Mouse (Mus musculus): ENCODE measurements around the gene Drd3. TPM values are rescaled to one million over a fixed set of nuclear protein-coding genes. Genes with fewer than 3 reads are reported as not detected.

The Drd3 gene
- total and polyA plus RNA-seq, 3 experiments, result not detected

DNA sequence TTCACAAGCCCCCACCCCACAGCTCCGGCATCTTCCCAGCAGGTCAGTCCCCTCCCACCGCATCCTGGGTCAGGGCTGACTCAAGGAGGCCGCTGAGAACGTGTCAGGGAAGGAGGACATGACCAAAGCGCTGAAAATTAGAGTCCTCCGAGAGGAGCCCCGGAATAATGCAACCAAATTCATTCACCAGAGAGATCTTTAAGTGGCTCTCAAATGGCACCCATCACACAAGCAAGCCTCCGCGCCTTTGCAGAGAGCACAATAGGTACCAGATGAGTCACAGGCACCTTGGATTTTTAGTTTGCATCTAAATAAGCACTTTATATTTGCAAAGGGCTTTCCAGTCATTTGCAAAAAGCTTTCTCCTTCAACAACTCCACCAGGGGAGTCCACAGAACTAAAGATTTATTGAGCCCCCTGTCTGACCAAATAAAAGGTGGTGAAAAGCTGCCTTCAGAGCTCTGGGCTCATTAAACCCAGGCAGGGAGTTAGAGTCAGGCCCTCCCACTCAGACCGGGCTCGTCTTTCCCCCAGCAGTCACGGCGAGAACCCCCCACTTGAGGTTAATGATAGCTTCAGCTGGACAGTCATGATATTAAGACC, 46.4 kb downstream of the Drd3 start:
- dilution Hi-C loops (cut with MboI; ENCODE audit: extremely low pct_ligation_motif_present, extremely low pct_unique_long_range_greater_than_20kb, low sequenced_read_pairs) (no loop called here), in situ Hi-C loops (cut with MboI; ENCODE audit: low pct_ligation_motif_present, low pct_unique_long_range_greater_than_20kb, low sequenced_read_pairs) (loop anchor here (25.0 kb wide), 1 partner anchor 413 kb away; no protein-coding TSS in a partner anchor)
- Histone ChIP-seq H3K4me3 (replicated peaks in 1 of 3; ENCODE audit: low read depth in 2 of 3, low read length in 2 of 3, poor library complexity in 1 of 3) (no peak overlapping the region), H3K4me2 (ENCODE audit: insufficient read depth, low read depth, poor library complexity, severe bottlenecking) (no peak overlapping the region), H3K36me3 (replicated peaks in 1 of 2; ENCODE audit: control insufficient read depth in 1 of 2, insufficient read depth in 1 of 2, low read length in 1 of 2) (no peaks in the 10 kb centered on the region), H3K9ac (ENCODE audit: insufficient read depth, low read depth) (no peak overlapping the region), H3K4me1 (ENCODE audit: control insufficient read depth in 1 of 2, insufficient read depth in 2 of 2) (peaks cover 11 to 23% of the 10 kb centered on the region in 2 experiments), H3K79me2 (replicated peaks; ENCODE audit: control insufficient read depth, extremely low read depth, insufficient read depth, poor library complexity, severe bottlenecking) (no peaks in the 10 kb centered on the region), H3K27me3 (replicated peaks) (no peaks in the 10 kb centered on the region), H3K9me3 (replicated peaks; ENCODE audit: low read length) (no peaks in the 10 kb centered on the region), H3K27ac (ENCODE audit: insufficient read depth, low read depth) (no peak overlapping the region)
- TF ChIP-seq ZNF384 (IDR thresholded peaks at IDR 0.05; ENCODE audit: low read depth, low read length) (no peak), SMC3 (IDR thresholded peaks at IDR 0.05; ENCODE audit: low read depth, low read length) (no peak), ZC3H11A (IDR thresholded peaks at IDR 0.05; ENCODE audit: low read depth, low read length) (no peak), CHD2 (IDR thresholded peaks at IDR 0.05; ENCODE audit: low read length) (no peak), MAZ (IDR thresholded peaks at IDR 0.05; ENCODE audit: low read depth, low read length) (no peak), E2F4 (IDR thresholded peaks at IDR 0.05; ENCODE audit: insufficient replicate concordance, low read depth, low read length) (no peak), NRF1 (IDR thresholded peaks at IDR 0.05; ENCODE audit: low read depth, low read length) (no peak)
- DNase-seq (ENCODE audit: extremely low read depth), result no peak

DNA sequence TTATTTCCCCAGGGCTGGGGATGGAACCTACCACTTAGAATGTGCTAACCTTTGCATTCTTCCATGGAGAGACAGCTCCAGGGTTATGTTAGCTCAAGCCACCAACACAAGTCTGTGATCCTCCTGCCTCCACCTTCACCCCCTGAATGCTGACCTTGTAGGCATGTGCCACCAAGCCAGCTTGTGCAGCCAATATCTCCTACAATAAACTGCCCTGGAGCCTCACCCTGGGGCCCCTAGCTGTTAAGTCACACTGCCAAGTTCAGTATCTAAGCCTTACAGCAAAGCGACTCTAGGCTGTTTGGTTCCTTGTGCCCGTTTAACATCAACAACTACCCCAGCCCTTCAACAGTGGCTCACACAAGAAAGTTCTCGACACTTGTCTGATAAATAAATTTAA, 47.3 kb downstream of the Drd3 start:
- dilution Hi-C loops (cut with MboI; ENCODE audit: extremely low pct_ligation_motif_present, extremely low pct_unique_long_range_greater_than_20kb, low sequenced_read_pairs), result no loop called here
- TF ChIP-seq ZNF384 (IDR thresholded peaks at IDR 0.05; ENCODE audit: low read depth, low read length) (no peak), RCOR1 (conservative IDR thresholded peaks at IDR 0.05; ENCODE audit: low read depth, low read length) (no peak), NELFE (IDR thresholded peaks at IDR 0.05; ENCODE audit: low read depth, low read length) (no peak), RAD21 (IDR thresholded peaks at IDR 0.05; ENCODE audit: low read depth, low read length) (no peak), CHD2 (IDR thresholded peaks at IDR 0.05; ENCODE audit: low read length) (no peak), ZKSCAN1 (IDR thresholded peaks at IDR 0.05; ENCODE audit: borderline replicate concordance, low read depth, low read length) (no peak), ZC3H11A (IDR thresholded peaks at IDR 0.05; ENCODE audit: low read depth, low read length) (no peak), MAX (IDR thresholded peaks at IDR 0.05; ENCODE audit: low read length) (no peak), UBTF (IDR thresholded peaks at IDR 0.05; ENCODE audit: low read depth, low read length) (no peak), JUND (conservative IDR thresholded peaks at IDR 0.05; ENCODE audit: low read depth, low read length) (no peak), MAZ (IDR thresholded peaks at IDR 0.05; ENCODE audit: low read depth, low read length) (no peak), SIN3A (IDR thresholded peaks at IDR 0.05; ENCODE audit: low read length) (no peak), PAX5 (IDR thresholded peaks at IDR 0.05; ENCODE audit: low read length) (no peak), CTCF (conservative IDR thresholded peaks at IDR 0.05 in 1 of 2, IDR thresholded peaks at IDR 0.05 in 1 of 2; ENCODE audit: low read depth in 2 of 2, low read length in 2 of 2) (no peak), POLR2A (IDR thresholded peaks at IDR 0.05; ENCODE audit: low read depth, low read length) (no peak), IRF4 (IDR thresholded peaks at IDR 0.05; ENCODE audit: low read depth, low read length) (no peak)
- H3K27ac ChIP-seq (ENCODE audit: insufficient read depth, low read depth), result no peak overlapping the region

More for the DNA sequence above, 47.3 kb downstream of the Drd3 start:
- Histone ChIP-seq H3K36me3 (replicated peaks in 1 of 2; ENCODE audit: control insufficient read depth in 1 of 2, insufficient read depth in 1 of 2, low read length in 1 of 2) (no peaks in the 10 kb centered on the region), H3K4me1 (ENCODE audit: control insufficient read depth in 1 of 2, insufficient read depth in 2 of 2) (peaks cover 16 to 32% of the 10 kb centered on the region in 2 experiments), H3K9ac (ENCODE audit: insufficient read depth, low read depth) (no peak overlapping the region), H3K79me2 (replicated peaks; ENCODE audit: control insufficient read depth, extremely low read depth, insufficient read depth, poor library complexity, severe bottlenecking) (no peaks in the 10 kb centered on the region), H3K4me3 (replicated peaks in 1 of 3; ENCODE audit: low read depth in 2 of 3, low read length in 2 of 3, poor library complexity in 1 of 3) (no peak overlapping the region), H3K27me3 (replicated peaks) (no peaks in the 10 kb centered on the region), H3K4me2 (ENCODE audit: insufficient read depth, low read depth, poor library complexity, severe bottlenecking) (no peak overlapping the region), H3K9me3 (replicated peaks; ENCODE audit: low read length) (no peaks in the 10 kb centered on the region)
- in situ Hi-C loops (cut with MboI; ENCODE audit: low pct_ligation_motif_present, low pct_unique_long_range_greater_than_20kb, low sequenced_read_pairs), result loop anchor here (25.0 kb wide), 1 partner anchor 414 kb away; no protein-coding TSS in a partner anchor
- DNase-seq (ENCODE audit: extremely low read depth), result no peak

Measured in CH12.LX (cell line).